In genomic region chr3:145156883-145157282, GRCm38 (mm10) we compare ENCODE assay signal across 20 mouse cellular contexts. TPM values are rescaled to one million over a fixed set of nuclear protein-coding genes. Genes with fewer than 3 reads are reported as not detected.
DNase-seq lines count a peak whose midpoint lies in the region; ATAC-seq lines count a peak whose summit lies in the region.
"Had no signal": no experiment of that assay in that cellular context is flagged by ENCODE, and none has a peak within 500 bp of the region (broad histone marks: within the 10 kb centered on the region; RNA-seq: fewer than 3 reads in every experiment).

No protein-coding gene starts in this region.

- H3K9me3 ChIP-seq in embryonic facial prominence, embryonic 12.5 days = no peaks in the 10 kb centered on the region
- H3K9me3 ChIP-seq: liver, embryonic 13.5 days had no signal

- H3K4me2 ChIP-seq in embryonic facial prominence, embryonic 12.5 days (replicated peaks) = no peak overlapping the region
- H3K4me2 ChIP-seq: heart, embryonic 12.5 days; liver, embryonic 13.5 days had no signal

- ATAC-seq in frontal cortex, adult (ENCODE audit: low TSS enrichment) = peak; percentile 66
- ATAC-seq in embryonic facial prominence, embryonic 12.5 days (ENCODE audit: insufficient number of reproducible peaks, insufficient read depth, low FRiP score, low TSS enrichment) = no peak
- ATAC-seq in hematopoietic stem cell, adult 5-6 weeks (replicated peaks in 1 of 2; ENCODE audit: insufficient read depth in 1 of 2, low FRiP score in 2 of 2, low TSS enrichment in 1 of 2, low read depth in 1 of 2, poor library complexity in 2 of 2, severe bottlenecking in 2 of 2) = peak; percentile 10 to 49; a peak in 1 of 4 replicates
- no peak for ATAC-seq in erythroid progenitor cell, adult 5-6 weeks (replicated peaks; ENCODE audit: low FRiP score, poor library complexity, severe bottlenecking)
- ATAC-seq: forebrain, embryonic 14.5 days had no signal

- WGBS in embryonic facial prominence, embryonic 12.5 days = 65% methylated on average over 6 of the region's 6 CpGs

- DNase-seq in frontal cortex, adult 2 months (ENCODE audit: extremely low spot score in 1 of 2, low spot score in 1 of 2) = no peak
- peak; percentile 8 for DNase-seq in adipocyte (ENCODE audit: low spot score)
- no peak for DNase-seq in thymus, postnatal 25 days
- no peak for DNase-seq in cerebellum, postnatal 36 days
- DNase-seq: adrenal gland, postnatal 10 days; cerebellum, adult 8-10 months; heart, postnatal 36 days; kidney, adult 9 months; kidney, postnatal 36 days; liver, embryonic 13.5 days; midbrain, embryonic 14.5 days; retina, postnatal 1 day; right cerebral cortex, postnatal 4 days; thymus, postnatal 36 days had no signal

- H3K36me3 ChIP-seq in embryonic facial prominence, embryonic 12.5 days = peaks cover 12% of the 10 kb centered on the region; the same call in 1 of the 2 replicates
- H3K36me3 ChIP-seq: liver, embryonic 13.5 days had no signal

- no peak overlapping the region for H3K4me3 ChIP-seq in embryonic facial prominence, embryonic 12.5 days
- H3K4me3 ChIP-seq: heart, embryonic 12.5 days; liver, embryonic 13.5 days had no signal

- no peak overlapping the region for H3K9ac ChIP-seq in embryonic facial prominence, embryonic 12.5 days
- H3K9ac ChIP-seq: heart, embryonic 12.5 days; liver, embryonic 13.5 days had no signal

- H3K4me1 ChIP-seq in embryonic facial prominence, embryonic 12.5 days = no peaks in the 10 kb centered on the region
- H3K4me1 ChIP-seq: heart, embryonic 12.5 days; liver, embryonic 13.5 days had no signal

- H3K27me3 ChIP-seq in embryonic facial prominence, embryonic 12.5 days = no peaks in the 10 kb centered on the region
- H3K27me3 ChIP-seq: heart, embryonic 12.5 days; liver, embryonic 13.5 days had no signal

- H3K27ac ChIP-seq in embryonic facial prominence, embryonic 12.5 days = 0 out of 2 replicates have a peak overlapping the region, but pooled peaks have one; percentile 60
- H3K27ac ChIP-seq: liver, embryonic 13.5 days had no signal

RNA-seq across cellular contexts. Expression of gene Odf2l, which starts 38.5 kb away (rescaled TPM):
- 17.1 and 17.9 TPM in 2 replicates for polyA plus RNA-seq in frontal cortex, adult 2 months (2012; rRNA removed)
- polyA plus RNA-seq in embryonic facial prominence, embryonic 12.5 days (2016; fragmentation: Nextera tagmentation; extraction: Ambion mirVana) = 19.5 and 23.6 TPM in 2 replicates
- 36.9 and 44.2 TPM in 2 replicates for total RNA-seq in hematopoietic stem cell, adult 5-6 weeks (2017)
- total RNA-seq in erythroid progenitor cell, adult 5-6 weeks (2015; ENCODE audit: low replicate concordance) = 25.6 and 33.1 TPM in 2 replicates
- total RNA-seq in erythroid progenitor cell, adult 5-6 weeks (2017; ENCODE audit: low replicate concordance) = 29.3 and 33.0 TPM in 2 replicates

RNA-seq across cellular contexts. Expression of gene Clca2, which starts 57.6 kb away (rescaled TPM):
- 0.04 TPM in 1 of 2 replicates, not detected in the other for polyA plus RNA-seq in frontal cortex, adult 2 months (2012; rRNA removed)
- 0.41 and 0.57 TPM in 2 replicates for polyA plus RNA-seq in embryonic facial prominence, embryonic 12.5 days (2016; fragmentation: Nextera tagmentation; extraction: Ambion mirVana)
- not detected in 2 replicates for total RNA-seq in hematopoietic stem cell, adult 5-6 weeks (2017)
- not detected in 2 replicates for total RNA-seq in erythroid progenitor cell, adult 5-6 weeks (2015; ENCODE audit: low replicate concordance)
- total RNA-seq in erythroid progenitor cell, adult 5-6 weeks (2017; ENCODE audit: low replicate concordance) = not detected in 2 replicates
- polyA plus RNA-seq: liver, embryonic 13.5 days; midbrain, embryonic 14.5 days had no signal

Comparison
In these comparisons a context has a peak if more than half of its experiments do, and no peak if none do; other contexts are left out.
1. ATAC-seq: peak in frontal cortex, adult (single experiment) and hematopoietic stem cell, adult 5-6 weeks (2 of 2); none in embryonic facial prominence, embryonic 12.5 days (single experiment) and erythroid progenitor cell, adult 5-6 weeks (single experiment).